Mouse (Mus musculus): Measurements from ENCODE around the gene Mstn.

Gene Mstn

GRCm38 (mm10) chr1:53061340-53061739 is at the start of gene Mstn:
TSS of gene Mstn (plus strand) at chr1:53061640.
- no peak for DNase-seq (ENCODE audit: low read depth, low spot score)

DNA sequence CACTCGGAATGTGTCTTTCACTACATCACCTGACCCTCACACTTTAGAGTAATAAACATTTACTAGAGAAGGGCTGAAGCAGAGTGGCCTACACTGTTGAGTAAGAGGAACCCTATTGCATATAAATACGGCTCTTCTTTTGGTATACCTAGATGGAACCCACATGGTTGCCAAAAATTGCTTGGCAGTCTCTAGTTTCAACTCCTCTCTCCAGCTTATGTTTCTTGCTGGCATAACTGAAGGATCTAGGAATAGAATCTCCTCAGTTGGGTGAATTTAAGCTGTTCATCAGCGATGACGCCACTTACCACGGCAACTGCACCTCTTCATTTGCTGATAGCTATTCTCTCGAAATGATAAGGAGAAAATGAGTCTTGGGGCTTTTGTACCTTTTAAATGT is 46.7 kb upstream of the Mstn start:
- peak; percentile 80 for DNase-seq (ENCODE audit: low read depth, low spot score)

- no peak for DNase-seq (ENCODE audit: low read depth, low spot score)
These were observed 45.8 kb upstream of the Mstn start for GRCm38 (mm10) chr1:53015606-53016005.

- no peak for DNase-seq (ENCODE audit: low read depth, low spot score)
These were observed 42.5 kb upstream of the Mstn start for GRCm38 (mm10) chr1:53018746-53019505.

DNA sequence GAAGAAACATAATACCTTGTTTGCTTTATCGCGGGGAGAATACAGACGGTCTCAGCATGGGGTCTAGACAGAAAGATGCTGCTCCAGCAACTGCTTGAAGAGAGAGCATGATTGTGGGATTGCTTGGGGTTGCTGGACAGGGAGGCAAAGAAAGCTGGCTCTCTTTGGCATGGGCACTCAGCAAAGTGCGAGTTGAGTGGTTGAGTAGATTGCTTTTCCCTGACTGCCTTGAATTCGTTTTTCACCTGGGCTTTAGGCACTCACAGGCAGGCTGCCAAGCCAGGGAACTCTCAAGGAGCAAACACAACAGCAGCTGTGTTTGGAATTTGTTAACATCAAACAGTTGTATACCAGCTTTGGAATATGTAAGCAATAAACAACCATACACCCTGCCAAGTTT is 41.4 kb upstream of the Mstn start, which contains the start of gene 1700019D03Rik:
1700019D03Rik (minus strand) TSS at position 101 of the 400 bp plus-strand sequence.
- no peak for DNase-seq (ENCODE audit: low read depth, low spot score)

DNA sequence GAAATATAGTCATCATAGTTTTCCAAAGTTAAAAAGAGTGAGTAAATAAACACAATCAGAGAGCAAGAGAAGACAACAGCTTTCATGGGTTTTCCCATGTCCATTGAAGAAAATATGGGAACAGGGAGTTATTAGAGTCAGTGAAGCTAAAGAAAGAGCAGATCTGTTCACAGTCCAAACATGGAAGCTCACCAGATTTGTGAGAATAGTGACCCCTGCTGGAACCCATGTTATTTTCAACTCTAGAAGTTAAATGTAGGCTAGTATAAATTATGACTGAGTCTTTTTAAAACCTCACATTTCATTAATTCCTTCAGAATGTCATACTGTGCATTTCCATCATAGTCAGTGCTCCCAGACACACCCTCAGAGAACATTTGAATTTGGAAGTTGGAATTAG is 28.9 kb upstream of the Mstn start:
- peak; percentile 36 for DNase-seq (ENCODE audit: low read depth, low spot score)

GRCm38 (mm10) chr1:53037443-53037871 is 24.0 kb upstream of the Mstn start:
- DNase-seq (ENCODE audit: low read depth, low spot score): no peak

- no peak for DNase-seq (ENCODE audit: low read depth, low spot score)
These were observed 11.5 kb upstream of the Mstn start for GRCm38 (mm10) chr1:53049763-53050427.

- DNase-seq (ENCODE audit: low read depth, low spot score): no peak
These were observed 8.1 kb upstream of the Mstn start for GRCm38 (mm10) chr1:53053087-53054022.

GRCm38 (mm10) chr1:53059106-53059505 is 2.3 kb upstream of the Mstn start:
- DNase-seq (ENCODE audit: low read depth, low spot score): no peak

DNA sequence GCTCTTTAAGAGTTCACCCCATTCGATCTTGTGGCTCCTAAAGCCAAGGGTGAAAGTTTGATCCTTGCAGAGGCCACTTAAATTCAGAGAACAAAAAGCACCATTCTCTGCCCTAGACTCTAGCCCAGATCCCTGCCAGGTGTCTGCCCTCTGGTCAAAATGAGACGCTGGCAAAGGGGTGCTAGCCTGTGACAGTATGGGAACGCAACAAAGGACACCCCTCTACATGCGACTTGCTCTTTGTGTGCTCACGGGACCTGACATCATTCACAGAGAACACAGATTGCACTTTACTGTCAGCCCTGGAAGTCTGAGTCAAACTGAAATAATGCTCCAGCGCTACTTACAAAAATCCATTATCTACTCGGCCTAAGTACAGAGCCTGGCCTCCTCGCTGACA is 941 bp upstream of the Mstn start:
- DNase-seq (ENCODE audit: low read depth, low spot score): no peak

DNA sequence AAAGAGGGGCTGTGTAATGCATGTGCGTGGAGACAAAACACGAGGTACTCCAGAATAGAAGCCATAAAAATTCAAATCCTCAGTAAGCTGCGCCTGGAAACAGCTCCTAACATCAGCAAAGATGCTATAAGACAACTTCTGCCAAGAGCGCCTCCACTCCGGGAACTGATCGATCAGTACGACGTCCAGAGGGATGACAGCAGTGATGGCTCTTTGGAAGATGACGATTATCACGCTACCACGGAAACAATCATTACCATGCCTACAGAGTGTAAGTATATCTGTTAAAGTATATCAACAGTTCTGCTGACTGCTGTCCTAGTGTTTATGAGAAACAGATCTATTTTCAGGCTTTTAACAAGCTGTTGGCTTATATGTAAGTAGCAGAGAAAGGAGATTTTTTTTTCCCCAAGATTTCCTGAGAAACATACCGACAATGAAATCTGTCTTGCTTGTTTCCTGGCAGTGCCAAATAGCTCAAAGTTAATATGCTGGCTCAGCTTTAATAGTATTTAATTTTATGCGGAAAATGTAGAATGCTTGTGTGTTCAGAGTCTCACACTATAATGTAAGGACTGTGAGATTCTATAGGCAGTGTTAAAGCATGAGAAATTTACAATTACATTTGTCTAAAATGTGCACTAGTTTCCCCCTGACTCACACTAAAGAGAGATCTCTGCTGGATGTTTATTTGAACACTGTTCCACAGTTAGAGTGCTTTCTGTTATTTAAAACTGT is 600 bp downstream of the Mstn start:
- DNase-seq (ENCODE audit: low read depth, low spot score): peak; percentile 42

DNA sequence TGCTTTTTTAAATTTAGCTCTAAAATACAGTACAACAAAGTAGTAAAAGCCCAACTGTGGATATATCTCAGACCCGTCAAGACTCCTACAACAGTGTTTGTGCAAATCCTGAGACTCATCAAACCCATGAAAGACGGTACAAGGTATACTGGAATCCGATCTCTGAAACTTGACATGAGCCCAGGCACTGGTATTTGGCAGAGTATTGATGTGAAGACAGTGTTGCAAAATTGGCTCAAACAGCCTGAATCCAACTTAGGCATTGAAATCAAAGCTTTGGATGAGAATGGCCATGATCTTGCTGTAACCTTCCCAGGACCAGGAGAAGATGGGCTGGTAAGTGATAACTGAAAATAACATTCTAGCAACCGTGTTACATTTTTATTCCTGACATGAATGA is 2.5 kb downstream of the Mstn start:
- no peak for DNase-seq (ENCODE audit: low read depth, low spot score)

DNA sequence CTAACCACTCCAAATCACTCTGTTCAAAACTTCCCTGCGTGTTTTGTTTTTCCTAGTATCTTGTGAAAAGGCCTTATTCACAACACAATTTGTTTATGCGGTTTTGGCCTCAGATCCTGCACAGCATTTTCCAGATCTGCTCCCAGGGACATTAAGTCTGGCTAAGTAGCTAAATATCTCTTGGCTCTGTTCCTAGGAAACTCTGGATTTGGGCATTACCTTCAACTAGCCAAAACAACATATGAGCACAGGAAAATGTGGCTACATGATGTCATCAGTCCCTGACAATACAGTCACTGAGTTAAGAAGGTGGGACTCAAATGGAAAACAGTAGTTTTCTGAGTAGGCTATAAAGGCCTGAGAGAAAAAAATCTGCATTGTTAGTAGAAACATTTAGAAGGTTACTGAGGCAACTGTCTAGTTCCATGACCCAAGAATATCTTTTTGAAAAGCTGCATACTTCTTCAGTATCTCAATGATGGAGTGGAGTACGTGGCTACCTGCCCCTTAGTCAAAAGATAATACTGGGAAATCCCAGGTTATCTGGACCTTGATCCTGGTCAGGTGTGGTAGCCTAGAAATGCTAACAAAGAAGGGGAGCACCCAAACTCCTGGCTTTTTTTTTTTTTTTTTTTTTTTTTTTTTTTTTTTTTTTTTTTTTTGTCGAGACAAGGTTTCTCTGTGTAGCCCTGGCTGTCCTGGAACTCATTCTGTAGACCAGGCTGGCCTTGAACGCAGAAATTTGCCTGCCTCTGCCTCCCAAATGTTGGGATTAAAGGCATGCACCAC is 8.5 kb downstream of the Mstn start:
- no peak for DNase-seq (ENCODE audit: low read depth, low spot score)

- DNase-seq (ENCODE audit: low read depth, low spot score): no peak
These were observed 9.3 kb downstream of the Mstn start for GRCm38 (mm10) chr1:53070664-53071175.

DNA sequence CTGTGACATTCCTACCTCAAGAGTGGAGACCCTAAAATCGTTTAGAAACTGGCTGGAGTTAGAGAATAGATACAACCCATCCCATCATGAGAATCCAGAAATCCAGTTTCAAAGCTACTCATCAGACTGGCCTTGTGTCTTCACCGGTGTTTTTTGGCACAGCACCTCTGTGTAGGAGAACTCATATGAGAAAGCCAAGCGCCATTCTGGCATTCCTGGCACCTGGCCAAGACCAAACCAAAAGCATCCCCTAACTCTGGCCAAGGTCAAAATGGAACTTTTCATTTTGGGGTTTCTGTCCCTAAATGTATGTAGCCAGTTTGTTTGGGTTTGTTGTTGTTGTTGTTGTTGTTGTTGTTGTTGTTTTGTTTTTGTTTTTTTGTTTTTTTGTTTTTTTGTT is 15.2 kb downstream of the Mstn start:
- DNase-seq (ENCODE audit: low read depth, low spot score): no peak

- no peak for DNase-seq (ENCODE audit: low read depth, low spot score)
These were observed 18.4 kb downstream of the Mstn start for GRCm38 (mm10) chr1:53079876-53080275.

GRCm38 (mm10) chr1:53080603-53081002 is 19.2 kb downstream of the Mstn start:
- DNase-seq (ENCODE audit: low read depth, low spot score): no peak

GRCm38 (mm10) chr1:53085256-53085655 is 23.8 kb downstream of the Mstn start:
- no peak for DNase-seq (ENCODE audit: low read depth, low spot score)

DNA sequence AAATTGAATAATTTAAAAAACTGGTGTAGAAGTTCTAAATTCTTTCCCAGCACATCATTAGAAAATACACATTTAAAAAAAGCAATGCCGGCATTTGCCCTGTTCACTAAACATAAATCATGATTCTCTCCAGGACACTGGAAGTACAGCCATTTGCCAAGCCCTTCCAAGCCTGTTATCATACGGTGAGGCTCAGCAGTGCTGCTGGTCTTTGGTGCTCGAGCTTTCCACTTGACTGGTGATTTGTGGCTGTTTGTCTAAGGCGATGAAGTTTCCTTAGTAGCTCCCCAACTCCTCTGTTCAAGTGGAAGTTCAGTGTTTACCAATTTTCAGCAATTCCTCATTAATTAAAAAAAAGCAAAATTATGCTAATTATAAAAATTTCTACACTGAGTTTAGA is 24.6 kb downstream of the Mstn start:
- DNase-seq (ENCODE audit: low read depth, low spot score): no peak

Data from telencephalon, adult 2 months (tissue).